Mouse (Mus musculus): ENCODE measurements at regions not wholly inside any gene's neighbourhood (a gene's known extent, or its start where the extent isn't known, plus 50 kb on each side); places are given as distances from the start of the nearest gene placed in this dataset.

DNA sequence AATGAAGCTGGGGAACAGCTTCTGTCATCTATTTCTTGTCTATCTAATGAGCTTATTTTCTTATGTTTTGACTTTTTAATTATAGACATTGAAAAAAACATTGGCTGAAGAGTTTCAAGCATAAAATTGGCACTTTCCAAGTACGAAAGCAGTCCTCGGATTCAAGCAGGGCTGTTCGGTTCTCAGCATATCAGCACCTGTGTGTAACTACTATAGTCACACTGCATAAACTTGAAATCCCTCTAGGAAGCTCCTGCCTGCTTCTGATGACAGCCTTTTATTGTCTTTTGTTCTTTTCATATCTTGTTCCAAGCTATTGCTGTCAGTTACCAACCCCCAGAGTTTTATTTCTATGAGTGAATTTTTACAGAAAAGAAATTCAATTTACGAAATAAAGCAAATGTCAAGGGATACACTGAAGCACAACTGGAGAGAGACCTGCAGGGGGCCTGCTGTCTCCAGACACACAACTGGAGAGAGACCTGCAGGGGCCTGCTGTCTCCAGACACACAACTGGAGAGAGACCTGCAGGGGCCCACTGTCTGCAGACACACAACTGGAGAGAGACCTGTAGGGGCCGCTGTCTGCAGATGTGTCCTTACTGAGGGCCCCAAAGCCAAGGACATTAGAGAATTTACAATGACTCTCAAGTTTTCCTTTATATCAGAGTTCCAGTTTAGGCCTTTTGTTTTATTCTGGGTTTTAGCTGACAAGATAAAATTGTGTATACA, 165.3 kb downstream of the Fam198b start:
- TF ChIP-seq ZC3H11A (IDR thresholded peaks at IDR 0.05; ENCODE audit: borderline replicate concordance, low read depth, low read length) (no peak), MAFK (IDR thresholded peaks at IDR 0.05; ENCODE audit: insufficient read depth, low read depth, low read length) (no peak), ZNF384 (IDR thresholded peaks at IDR 0.05; ENCODE audit: low read depth, low read length) (no peak)
